Mouse (Mus musculus) bone marrow macrophage, adult 2 months (primary cell): Measurements from ENCODE around the gene Ptprg.

Experiments used
- CTCF ChIP-seq: IDR thresholded peaks from 2 replicates; pipeline ENCODE4 v1.5.1; 2012; ENCODE audit warnings: low read depth, mild to moderate bottlenecking, low read length, moderate library complexity
- POLR2A ChIP-seq: IDR thresholded peaks from 2 replicates; pipeline ENCODE4 v1.6.1; 2012; ENCODE audit warnings: mild to moderate bottlenecking, low read depth, low read length, borderline replicate concordance

- TF ChIP-seq CTCF = no peak
- no peak for TF ChIP-seq POLR2A
These were observed 503.7 kb downstream of the Ptprg start for GRCm38 (mm10) chr14:12056912-12057524.
